Mouse (Mus musculus) heart, postnatal 0 days (tissue): ENCODE measurements around the gene Nrxn1.

Source experiments
- CTCF ChIP-seq: IDR thresholded peaks from 2 replicates; pipeline ENCODE4 v1.5.1; 2016; ENCODE audit warnings: antibody characterized with exemption, control low read depth, low read depth
- EP300 ChIP-seq: IDR thresholded peaks from 2 replicates; pipeline ENCODE4 v1.6.1; 2016; ENCODE audit warnings: antibody characterized with exemption, low read depth

DNA sequence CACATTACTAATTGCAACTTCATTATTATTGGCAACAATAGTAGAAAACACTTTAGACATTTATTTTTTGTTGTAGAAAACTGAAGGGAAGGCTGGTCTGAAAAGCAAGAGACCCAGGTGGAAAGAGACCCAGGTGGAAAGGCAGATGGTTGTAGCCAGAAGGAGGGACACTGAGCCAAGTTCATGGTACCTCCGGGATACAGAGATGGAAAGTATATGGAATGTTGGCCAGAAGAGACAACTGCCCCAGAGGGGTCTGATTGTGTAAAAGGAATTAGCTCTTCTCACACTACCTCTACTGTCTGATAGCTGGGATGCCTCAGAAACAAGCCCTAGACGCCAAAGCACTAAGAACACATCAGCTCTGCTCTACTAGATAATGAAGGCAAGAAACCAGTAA lies 179.6 kb downstream of the Nrxn1 start:
- TF ChIP-seq CTCF (no peak), EP300 (no peak)
